11 mouse cellular contexts compared by ENCODE assay signal in the genomic region with DNA sequence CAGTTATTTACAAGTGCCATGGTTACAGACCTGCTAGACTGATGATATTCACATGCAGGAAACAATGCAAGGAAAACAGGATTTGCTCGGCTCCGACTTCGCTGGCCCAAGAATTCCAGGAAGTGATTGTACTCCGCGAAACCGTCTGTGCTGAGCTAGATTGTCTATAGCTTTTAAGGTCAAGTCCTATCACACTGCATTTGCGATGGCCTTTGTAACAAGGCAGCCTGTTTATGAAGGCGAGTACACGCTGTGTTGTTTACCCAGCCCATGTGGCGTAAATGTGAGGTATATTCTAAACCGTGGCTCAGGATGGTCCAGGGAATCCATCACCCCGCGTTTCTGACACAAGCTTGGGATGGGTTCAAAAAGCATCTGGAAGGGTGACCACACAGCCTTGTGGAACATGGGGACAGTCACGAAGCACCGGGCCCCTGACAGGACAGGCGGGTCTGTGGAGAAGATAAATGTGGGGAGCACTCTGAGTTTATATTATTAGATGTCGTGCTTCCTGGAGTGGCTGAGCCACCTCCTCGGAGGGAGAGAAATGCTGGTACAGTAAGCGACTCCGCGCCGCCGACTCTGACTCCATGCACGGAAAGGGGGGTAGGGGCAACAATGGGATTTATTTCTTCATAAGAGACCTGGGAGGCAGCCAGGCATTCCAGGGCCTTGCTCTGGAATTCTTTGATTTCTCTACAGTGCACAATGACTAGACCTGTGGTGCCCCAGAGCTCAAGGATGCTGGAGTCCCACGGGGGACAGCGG.
DNase-seq lines count a peak whose midpoint lies in the region; ATAC-seq lines count a peak whose summit lies in the region.
"Had no signal": no experiment of that assay in that cellular context is flagged by ENCODE, and none has a peak within 500 bp of the region (broad histone marks: within the 10 kb centered on the region; RNA-seq: fewer than 3 reads in every experiment).

No protein-coding gene starts in this region.

- peak; percentile 74 for ATAC-seq in heart, embryonic 16.5 days (replicated peaks; ENCODE audit: extremely low read depth, insufficient read depth, low FRiP score)

- intact Hi-C loops in heart, postnatal 25 days (cut with DNase I): no loop called here

- peak; percentile 95 for DNase-seq in heart, adult 11 months
- no peak for DNase-seq in heart, postnatal 25 days (ENCODE audit: low spot score)
- DNase-seq in kidney, postnatal 4 days: peak; percentile 27 to 47
- DNase-seq in lung, postnatal 25 days (ENCODE audit: low spot score): peak; percentile 84
- DNase-seq in gastrocnemius, postnatal 25 days: no peak
- no peak for DNase-seq in cerebellum, postnatal 10 days
- no peak for DNase-seq in layer of hippocampus, adult 11-12 months (ENCODE audit: low spot score)
- DNase-seq: right cerebral cortex, postnatal 25 days had no signal

- peak overlapping the region; percentile 40 for H3K4me2 ChIP-seq in heart, embryonic 16.5 days (ENCODE audit: low read depth, low read length)
- H3K4me2 ChIP-seq: embryonic facial prominence, embryonic 15.5 days had no signal

- H3K4me3 ChIP-seq in heart, embryonic 16.5 days (ENCODE audit: low read length): no peak overlapping the region
- H3K4me3 ChIP-seq: embryonic facial prominence, embryonic 15.5 days had no signal

- H3K9me3 ChIP-seq in heart, embryonic 16.5 days (replicated peaks; ENCODE audit: control insufficient read depth, low read length): no peaks in the 10 kb centered on the region
- H3K9me3 ChIP-seq: embryonic facial prominence, embryonic 15.5 days had no signal

- H3K27me3 ChIP-seq in heart, embryonic 16.5 days (ENCODE audit: control insufficient read depth, insufficient read depth, low read length): no peaks in the 10 kb centered on the region
- H3K27me3 ChIP-seq: CH12.LX; embryonic facial prominence, embryonic 15.5 days had no signal

- no peak overlapping the region for H3K9ac ChIP-seq in heart, embryonic 16.5 days (ENCODE audit: low read length)
- H3K9ac ChIP-seq: embryonic facial prominence, embryonic 15.5 days had no signal

- WGBS in heart, embryonic 16.5 days: 43% methylated on average over 26 of the region's 26 CpGs

- H3K27ac ChIP-seq in heart, embryonic 16.5 days (ENCODE audit: low read length): peak overlapping the region; percentile 69
- H3K27ac ChIP-seq: embryonic facial prominence, embryonic 15.5 days had no signal

- H3K36me3 ChIP-seq in heart, embryonic 16.5 days (ENCODE audit: control insufficient read depth, insufficient read depth): no peaks in the 10 kb centered on the region
- H3K36me3 ChIP-seq: embryonic facial prominence, embryonic 15.5 days had no signal

- H3K4me1 ChIP-seq in heart, embryonic 16.5 days (ENCODE audit: control insufficient read depth, insufficient read depth, low read length): peaks cover 3% of the 10 kb centered on the region; the same call in 1 of the 2 replicates
- H3K4me1 ChIP-seq: embryonic facial prominence, embryonic 15.5 days had no signal

Comparison
In these comparisons a context has a peak if more than half of its experiments do, and no peak if none do; other contexts are left out.
1. DNase-seq: peak in heart, adult 11 months (single experiment), kidney, postnatal 4 days (2 of 2) and lung, postnatal 25 days (single experiment); none in heart, postnatal 25 days (single experiment), gastrocnemius, postnatal 25 days (single experiment), cerebellum, postnatal 10 days (0 of 2) and layer of hippocampus, adult 11-12 months (single experiment).